11 mouse cellular contexts compared by ENCODE assay signal in the genomic region with DNA sequence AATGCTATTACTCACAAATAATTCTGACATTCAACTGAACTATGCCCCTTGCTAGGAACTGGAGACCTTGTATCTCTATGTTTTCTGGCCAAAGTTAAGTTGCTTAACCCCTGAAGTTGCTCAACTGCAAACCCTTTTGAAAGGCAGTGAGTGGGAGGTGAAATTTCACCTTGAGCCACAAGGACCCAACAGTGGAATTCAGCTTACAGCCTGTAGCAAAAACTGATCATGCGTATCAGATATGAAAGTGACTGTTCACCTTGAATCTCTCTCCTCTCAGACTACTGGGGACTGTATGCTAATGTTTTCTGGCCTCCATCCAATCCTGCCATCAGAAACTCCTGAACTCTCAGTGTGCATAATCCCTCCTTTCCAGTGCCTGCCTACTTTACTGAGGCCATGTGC.
DNase-seq lines count a peak whose midpoint lies in the region; ATAC-seq and TF ChIP-seq lines count a peak whose summit lies in the region.
"Had no signal": no experiment of that assay in that cellular context is flagged by ENCODE, and none has a peak within 500 bp of the region (broad histone marks: within the 10 kb centered on the region; RNA-seq: fewer than 3 reads in every experiment).

No protein-coding gene starts in this region.

- no peak overlapping the region for H3K27ac ChIP-seq in forebrain, embryonic 14.5 days (ENCODE audit: low read depth, low read length)
- no peak overlapping the region for H3K27ac ChIP-seq in forebrain, embryonic 16.5 days (ENCODE audit: low read length)
- H3K27ac ChIP-seq in liver, adult 2 months (replicated peaks; ENCODE audit: insufficient read depth, low read depth, low read length): peak overlapping the region; percentile 99
- H3K27ac ChIP-seq in liver, embryonic 15.5 days (replicated peaks): peak overlapping the region; percentile 70
- H3K27ac ChIP-seq: limb, embryonic 13.5 days had no signal

- no peak overlapping the region for H3K4me3 ChIP-seq in forebrain, embryonic 14.5 days (ENCODE audit: low read depth, low read length)
- no peak overlapping the region for H3K4me3 ChIP-seq in forebrain, embryonic 16.5 days (replicated peaks; ENCODE audit: low read length)
- peak overlapping the region; percentile 9; the same call in 1 of the 2 replicates for H3K4me3 ChIP-seq in liver, adult 2 months (ENCODE audit: insufficient read depth, low read depth, low read length)
- no peak overlapping the region for H3K4me3 ChIP-seq in liver, embryonic 15.5 days (replicated peaks)
- H3K4me3 ChIP-seq: embryonic facial prominence, embryonic 12.5 days; limb, embryonic 13.5 days had no signal

- no peaks in the 10 kb centered on the region for H3K9me3 ChIP-seq in forebrain, embryonic 14.5 days (replicated peaks; ENCODE audit: control insufficient read depth, low read length)
- H3K9me3 ChIP-seq in forebrain, embryonic 16.5 days (ENCODE audit: control insufficient read depth, low read length): no peaks in the 10 kb centered on the region
- no peaks in the 10 kb centered on the region for H3K9me3 ChIP-seq in liver, embryonic 15.5 days (replicated peaks)
- H3K9me3 ChIP-seq: embryonic facial prominence, embryonic 12.5 days; limb, embryonic 13.5 days had no signal

- H3K4me2 ChIP-seq in forebrain, embryonic 14.5 days (ENCODE audit: low read length): no peak overlapping the region
- no peak overlapping the region for H3K4me2 ChIP-seq in forebrain, embryonic 16.5 days (ENCODE audit: low read length)
- H3K4me2 ChIP-seq in liver, embryonic 15.5 days: 0 out of 2 replicates have a peak overlapping the region, but pooled peaks have one; percentile 8
- H3K4me2 ChIP-seq: embryonic facial prominence, embryonic 12.5 days; limb, embryonic 13.5 days had no signal

- no peaks in the 10 kb centered on the region for H3K27me3 ChIP-seq in forebrain, embryonic 14.5 days (replicated peaks; ENCODE audit: control insufficient read depth, insufficient read depth, low read length)
- H3K27me3 ChIP-seq in forebrain, embryonic 16.5 days (replicated peaks; ENCODE audit: control insufficient read depth, insufficient read depth, low read length): no peaks in the 10 kb centered on the region
- no peaks in the 10 kb centered on the region for H3K27me3 ChIP-seq in liver, adult 2 months (ENCODE audit: control insufficient read depth, insufficient read depth, low read length)
- no peaks in the 10 kb centered on the region for H3K27me3 ChIP-seq in liver, embryonic 15.5 days
- H3K27me3 ChIP-seq: embryonic facial prominence, embryonic 12.5 days had no signal

- peaks cover 8% of the 10 kb centered on the region; the same call in 1 of the 2 replicates for H3K79me2 ChIP-seq in liver, adult 2 months (ENCODE audit: control insufficient read depth, insufficient read depth, low read length)

- peaks cover 11% of the 10 kb centered on the region; the same call in 1 of the 2 replicates for H3K36me3 ChIP-seq in forebrain, embryonic 14.5 days (ENCODE audit: control insufficient read depth, insufficient read depth, low read length)
- H3K36me3 ChIP-seq in forebrain, embryonic 16.5 days (ENCODE audit: control insufficient read depth, insufficient read depth): no peaks in the 10 kb centered on the region; the same call in 1 of the 2 replicates
- H3K36me3 ChIP-seq in liver, adult 2 months (ENCODE audit: control insufficient read depth, insufficient read depth, low read length): peaks cover 13% of the 10 kb centered on the region
- no peaks in the 10 kb centered on the region for H3K36me3 ChIP-seq in liver, embryonic 15.5 days (replicated peaks)

- ATAC-seq in forebrain, embryonic 14.5 days: no peak
- ATAC-seq in forebrain, embryonic 16.5 days: no peak
- peak; percentile 43 for ATAC-seq in liver, embryonic 15.5 days (ENCODE audit: insufficient read depth)

- DNase-seq in forebrain, embryonic 14.5 days (ENCODE audit: low spot score): peak; percentile 25
- peak; percentile 99 for DNase-seq in liver, adult 2 months (ENCODE audit: extremely low read depth, low read depth, low spot score)
- DNase-seq in liver: no peak
- peak; percentile 57 for DNase-seq in fat pad, adult 2 months (ENCODE audit: extremely low read depth, low read depth, low spot score)
- DNase-seq in T-cell, adult 2 months (ENCODE audit: low spot score): no peak
- DNase-seq in natural killer cell, adult 2 months (ENCODE audit: low spot score in 2 of 2): no peak
- DNase-seq: cerebellum, adult 8-10 months had no signal

- H3K4me1 ChIP-seq in forebrain, embryonic 14.5 days (ENCODE audit: control insufficient read depth, insufficient read depth, low read length): peaks cover 5% of the 10 kb centered on the region; the same call in 1 of the 2 replicates
- H3K4me1 ChIP-seq in forebrain, embryonic 16.5 days (replicated peaks; ENCODE audit: control insufficient read depth, insufficient read depth, low read length): peaks cover 3% of the 10 kb centered on the region; the same call in 1 of the 2 replicates
- H3K4me1 ChIP-seq in liver, adult 2 months (ENCODE audit: control insufficient read depth, insufficient read depth, low read length): peaks cover 46% of the 10 kb centered on the region
- peaks cover 14% of the 10 kb centered on the region; the same call in 1 of the 2 replicates for H3K4me1 ChIP-seq in liver, embryonic 15.5 days (replicated peaks)

- no peak for TF ChIP-seq POLR2A in liver, adult 2 months (IDR thresholded peaks at IDR 0.05; ENCODE audit: extremely low read depth, insufficient read depth, low read length)

- no peak overlapping the region for H3K9ac ChIP-seq in forebrain, embryonic 14.5 days (ENCODE audit: low read length)
- no peak overlapping the region for H3K9ac ChIP-seq in forebrain, embryonic 16.5 days (replicated peaks; ENCODE audit: low read depth, low read length)
- H3K9ac ChIP-seq in liver, adult 2 months (ENCODE audit: low read depth, low read length): peak overlapping the region; percentile 67
- no peak overlapping the region for H3K9ac ChIP-seq in liver, embryonic 15.5 days
- H3K9ac ChIP-seq: embryonic facial prominence, embryonic 12.5 days; limb, embryonic 13.5 days had no signal

- TF ChIP-seq CTCF in liver, adult 2 months (IDR thresholded peaks at IDR 0.05; ENCODE audit: low read depth, low read length): peak; percentile 12; the same call in 1 of the 2 replicates

- WGBS in forebrain, embryonic 14.5 days: 95% methylated on average over 1 of the region's 1 CpGs
- 79% methylated on average over 1 of the region's 1 CpGs for WGBS in forebrain, embryonic 16.5 days
- WGBS in liver, adult 2 months: 15% methylated on average over 1 of the region's 1 CpGs
- 63% methylated on average over 1 of the region's 1 CpGs for WGBS in liver, embryonic 15.5 days (ENCODE audit: insufficient replicate concordance)

Comparison
In these comparisons a context has a peak if more than half of its experiments do, and no peak if none do; other contexts are left out.
1. DNase-seq: peak in forebrain, embryonic 14.5 days (single experiment), liver, adult 2 months (single experiment) and fat pad, adult 2 months (single experiment); none in liver (single experiment), T-cell, adult 2 months (single experiment) and natural killer cell, adult 2 months (0 of 2).
2. H3K27ac ChIP-seq: peak in liver, adult 2 months (single experiment) and liver, embryonic 15.5 days (single experiment); none in forebrain, embryonic 14.5 days (single experiment) and forebrain, embryonic 16.5 days (single experiment).